Mouse (Mus musculus): ENCODE results near the gene Cdkal1.

DNA sequence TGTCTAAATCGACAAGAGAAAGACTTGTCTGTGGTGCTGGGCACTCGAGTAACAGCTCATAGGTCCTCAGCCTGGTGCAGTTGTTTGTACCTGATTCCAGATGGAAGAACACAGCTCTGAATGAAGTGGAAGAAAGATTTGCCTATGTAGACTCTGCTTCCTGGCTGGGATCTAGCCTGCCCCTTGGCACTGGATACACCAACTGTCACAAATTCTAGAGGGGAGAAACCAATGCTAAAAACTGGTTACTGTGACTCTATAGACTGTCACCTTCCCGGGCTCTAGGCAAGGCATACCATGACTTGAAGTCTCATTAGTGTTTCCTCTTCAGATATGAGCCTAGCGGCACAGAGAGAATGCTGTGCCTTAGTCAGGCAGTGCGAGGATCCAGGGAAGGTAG is 366.0 kb downstream of the Cdkal1 start:
- TF ChIP-seq CTCF (IDR thresholded peaks at IDR 0.05; ENCODE audit: extremely low read depth, insufficient read depth, low read length) (no peak), POLR2A (IDR thresholded peaks at IDR 0.05; ENCODE audit: extremely low read depth, insufficient read depth, low read length) (no peak)
